Mouse (Mus musculus) megakaryocyte-erythroid progenitor cell, adult 5-6 weeks (primary cell): ENCODE data around the gene Ccdc43. TPM values are rescaled to one million over a fixed set of nuclear protein-coding genes. Genes with fewer than 3 reads are reported as not detected.

Experiments
- ATAC-seq: replicated peaks from 2 replicates; pipeline ENCODE4 v1.8.0; 2016; ENCODE audit warnings: mild to moderate bottlenecking, inconsistent platforms; ENCODE audit not compliant: severe bottlenecking, poor library complexity, low FRiP score, low TSS enrichment
- total RNA-seq, 2 experiments: library from RNA; stranded (forward) in 1 of 2; stranded (reverse) in 1 of 2; fragments of 200-1000, 215-1000 nt in 1 of 2; fragments of >200 nt in 1 of 2; fragmentation: Nextera tagmentation in 1 of 2; gene quantifications; 2 replicates each; pipeline ENCODE4 v1.2.3; 2014 to 2017

Gene Ccdc43
- total RNA-seq, 2 experiments from 2014 or later = 21.0 to 42.4 TPM

GRCm38 (mm10) chr11:102690162-102690561 lies 7.4 kb downstream of the Ccdc43 start:
- peak; percentile 87 for ATAC-seq

GRCm38 (mm10) chr11:102665637-102666435 lies 31.7 kb downstream of the Ccdc43 start:
- ATAC-seq = no peak

- no peak for ATAC-seq
Measured at GRCm38 (mm10) chr11:102665151-102665550, 32.4 kb downstream of the Ccdc43 start.

- no peak for ATAC-seq
Measured at GRCm38 (mm10) chr11:102663416-102663815, 34.2 kb downstream of the Ccdc43 start, which contains the start of gene Meioc. Gene Meioc, plus strand, starts transcription at chr11:102663716.

GRCm38 (mm10) chr11:102656931-102657330 lies 40.7 kb downstream of the Ccdc43 start:
- ATAC-seq = no peak

GRCm38 (mm10) chr11:102656326-102656926 lies 41.2 kb downstream of the Ccdc43 start:
- peak; percentile 68; the same call in 1 of the 2 replicates for ATAC-seq

GRCm38 (mm10) chr11:102655888-102656287 lies 41.7 kb downstream of the Ccdc43 start:
- no peak for ATAC-seq

GRCm38 (mm10) chr11:102652844-102653243 lies 44.7 kb downstream of the Ccdc43 start:
- no peak for ATAC-seq

GRCm38 (mm10) chr11:102651381-102651780 lies 46.2 kb downstream of the Ccdc43 start:
- ATAC-seq = peak; percentile 61

GRCm38 (mm10) chr11:102647885-102648284 lies 49.7 kb downstream of the Ccdc43 start:
- no peak for ATAC-seq

- ATAC-seq = no peak
Measured at GRCm38 (mm10) chr11:102646226-102646625, 51.4 kb downstream of the Ccdc43 start.

- ATAC-seq = no peak
Measured at GRCm38 (mm10) chr11:102643891-102644382, 53.6 kb downstream of the Ccdc43 start.

- ATAC-seq = no peak
Measured at GRCm38 (mm10) chr11:102636887-102637286, 60.7 kb downstream of the Ccdc43 start.

Other genes with a start within 250 kb of the Ccdc43 start
- 27.7 and 30.8 TPM in 2 replicates for gene Itga2b, start 227.7 kb downstream of the Ccdc43 start, total RNA-seq (2014; fragmentation: Nextera tagmentation)
- 26.5 and 73.4 TPM in 2 replicates for gene Itga2b, start 227.7 kb downstream of the Ccdc43 start, total RNA-seq (2017)
- gene Gpatch8, start 141.4 kb downstream of the Ccdc43 start, total RNA-seq (2014; fragmentation: Nextera tagmentation) = 44.9 and 47.2 TPM in 2 replicates
- 34.3 and 38.2 TPM in 2 replicates for gene Gpatch8, start 141.4 kb downstream of the Ccdc43 start, total RNA-seq (2017)
- gene Gm11627, start 118.3 kb downstream of the Ccdc43 start, total RNA-seq (2014; fragmentation: Nextera tagmentation) = not detected in 2 replicates
- not detected in 2 replicates for gene Gm11627, start 118.3 kb downstream of the Ccdc43 start, total RNA-seq (2017)
- not detected in 2 replicates for gene Fzd2, start 93.4 kb downstream of the Ccdc43 start, total RNA-seq (2014; fragmentation: Nextera tagmentation)
- gene Fzd2, start 93.4 kb downstream of the Ccdc43 start, total RNA-seq (2017) = not detected in 2 replicates
- not detected in 2 replicates for gene Meioc, start 34.1 kb downstream of the Ccdc43 start, total RNA-seq (2014; fragmentation: Nextera tagmentation)
- gene Meioc, start 34.1 kb downstream of the Ccdc43 start, total RNA-seq (2017) = not detected in 2 replicates
- gene Adam11, start 63.7 kb upstream of the Ccdc43 start, total RNA-seq (2014; fragmentation: Nextera tagmentation) = 0.28 and 3.0 TPM in 2 replicates
- gene Adam11, start 63.7 kb upstream of the Ccdc43 start, total RNA-seq (2017) = 0.14 and 0.15 TPM in 2 replicates
- gene Gjc1, start 121.9 kb upstream of the Ccdc43 start, total RNA-seq (2014; fragmentation: Nextera tagmentation) = not detected in 2 replicates
- not detected in 2 replicates for gene Gjc1, start 121.9 kb upstream of the Ccdc43 start, total RNA-seq (2017)
- gene Higd1b, start 138.1 kb upstream of the Ccdc43 start, total RNA-seq (2014; fragmentation: Nextera tagmentation) = not detected in 2 replicates
- gene Higd1b, start 138.1 kb upstream of the Ccdc43 start, total RNA-seq (2017) = not detected in 2 replicates
- 335 and 342 TPM in 2 replicates for gene Eftud2, start 183.2 kb upstream of the Ccdc43 start, total RNA-seq (2014; fragmentation: Nextera tagmentation)
- gene Eftud2, start 183.2 kb upstream of the Ccdc43 start, total RNA-seq (2017) = 171 and 175 TPM in 2 replicates
- gene Ccdc103, start 183.4 kb upstream of the Ccdc43 start, total RNA-seq (2014; fragmentation: Nextera tagmentation) = 2.0 TPM in 1 of 2 replicates, not detected in the other
- gene Ccdc103, start 183.4 kb upstream of the Ccdc43 start, total RNA-seq (2017) = not detected in 2 replicates
- not detected in 2 replicates for gene Fam187a, start 187.4 kb upstream of the Ccdc43 start, total RNA-seq (2014; fragmentation: Nextera tagmentation)
- gene Fam187a, start 187.4 kb upstream of the Ccdc43 start, total RNA-seq (2017) = not detected in 2 replicates
- 0.40 and 1.1 TPM in 2 replicates for gene Gfap, start 203.1 kb upstream of the Ccdc43 start, total RNA-seq (2014; fragmentation: Nextera tagmentation)
- 0.08 and 1.5 TPM in 2 replicates for gene Gfap, start 203.1 kb upstream of the Ccdc43 start, total RNA-seq (2017)
- gene Kif18b, start 227.3 kb upstream of the Ccdc43 start, total RNA-seq (2014; fragmentation: Nextera tagmentation) = 26.7 and 29.3 TPM in 2 replicates
- gene Kif18b, start 227.3 kb upstream of the Ccdc43 start, total RNA-seq (2017) = 11.4 and 14.5 TPM in 2 replicates
- gene C1ql1, start 248.9 kb upstream of the Ccdc43 start, total RNA-seq (2014; fragmentation: Nextera tagmentation) = not detected in 2 replicates
- gene C1ql1, start 248.9 kb upstream of the Ccdc43 start, total RNA-seq (2017) = not detected in 2 replicates